Mouse (Mus musculus): ENCODE results near the gene Hbs1l.

The Hbs1l gene

GRCm38 (mm10) chr10:21295759-21296621, at the start of gene Hbs1l:
Hbs1l (plus strand) TSS chr10:21295979.
- DNase-seq (ENCODE audit: low read depth in 2 of 2, low spot score in 2 of 2) = peak; percentile 84 to 87

- no peak for DNase-seq (ENCODE audit: low read depth in 2 of 2, low spot score in 2 of 2)
Measured at GRCm38 (mm10) chr10:21248556-21248955, 47.2 kb upstream of the Hbs1l start.

GRCm38 (mm10) chr10:21251881-21252534, 43.8 kb upstream of the Hbs1l start:
- peak; percentile 89 to 93 for DNase-seq (ENCODE audit: low read depth in 2 of 2, low spot score in 2 of 2)

GRCm38 (mm10) chr10:21252800-21253199, 43.0 kb upstream of the Hbs1l start:
- no peak for DNase-seq (ENCODE audit: low read depth in 2 of 2, low spot score in 2 of 2)

DNA sequence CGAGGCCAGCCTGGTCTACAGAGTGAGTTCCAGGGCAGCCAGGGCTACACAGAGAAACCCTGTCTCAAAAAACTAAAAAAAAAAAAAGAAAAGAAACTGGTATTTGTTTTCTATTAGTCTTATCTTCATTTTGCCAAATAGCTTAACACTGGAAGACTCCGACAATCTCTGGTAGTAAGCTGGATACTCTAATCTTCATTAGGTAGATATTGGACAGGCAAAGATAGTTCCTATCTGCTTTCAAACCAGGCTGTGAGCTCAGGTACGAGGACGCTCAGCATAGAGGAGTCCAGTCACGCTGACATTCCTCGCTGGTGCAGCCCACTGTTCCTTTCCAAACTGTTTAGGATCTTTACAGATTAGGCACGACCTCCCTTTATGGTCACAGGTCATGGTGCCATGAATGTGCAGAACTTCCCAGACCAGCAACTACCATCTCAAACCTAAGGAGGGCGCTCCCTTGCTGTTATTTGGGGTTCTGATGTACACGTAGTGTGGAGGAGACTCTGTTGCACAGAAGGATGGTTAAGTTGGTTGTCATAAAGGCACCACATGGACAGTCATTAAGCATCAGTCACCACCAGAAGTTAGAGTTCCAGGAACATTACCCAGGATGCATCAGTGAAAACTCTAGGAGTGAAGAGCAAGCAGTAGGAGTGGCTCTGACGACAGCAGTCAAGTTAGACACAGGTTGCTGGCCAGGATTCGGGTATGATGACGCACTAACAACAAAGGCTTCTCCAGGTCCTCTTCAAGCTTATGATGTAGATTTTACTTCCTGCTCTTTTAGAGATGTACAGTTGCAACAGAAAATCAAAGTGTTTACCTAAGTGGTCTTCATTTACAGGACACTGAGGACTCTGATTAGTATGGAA, 41.3 kb upstream of the Hbs1l start:
- peak; percentile 58 to 64 for DNase-seq (ENCODE audit: low read depth in 2 of 2, low spot score in 2 of 2)

GRCm38 (mm10) chr10:21257244-21257643, 38.5 kb upstream of the Hbs1l start:
- no peak for DNase-seq (ENCODE audit: low read depth in 2 of 2, low spot score in 2 of 2)

- no peak for DNase-seq (ENCODE audit: low read depth in 2 of 2, low spot score in 2 of 2)
Measured at GRCm38 (mm10) chr10:21259649-21260048, 36.1 kb upstream of the Hbs1l start.

DNA sequence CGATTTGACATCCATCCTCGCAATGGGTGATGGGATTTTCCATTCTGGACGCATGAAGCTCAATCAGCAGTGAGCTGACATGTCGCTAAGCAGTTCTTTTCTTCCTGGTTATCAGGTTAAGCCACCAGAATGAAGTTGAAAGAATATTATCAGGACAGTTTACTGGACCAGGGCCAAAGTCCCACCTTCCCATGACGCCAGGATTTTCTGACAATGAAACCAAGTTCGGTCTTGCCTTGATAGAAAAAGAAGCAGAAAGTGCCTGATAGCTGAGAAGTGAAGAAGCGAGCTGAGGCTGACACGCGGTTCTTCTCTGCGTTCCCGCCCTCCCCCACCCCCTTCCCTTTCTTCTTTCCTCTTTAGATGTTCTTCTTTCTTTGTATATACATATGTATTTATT, 30.6 kb upstream of the Hbs1l start:
- no peak for DNase-seq (ENCODE audit: low read depth in 2 of 2, low spot score in 2 of 2)

GRCm38 (mm10) chr10:21267452-21267851, 28.3 kb upstream of the Hbs1l start:
- DNase-seq (ENCODE audit: low read depth in 2 of 2, low spot score in 2 of 2) = no peak

DNA sequence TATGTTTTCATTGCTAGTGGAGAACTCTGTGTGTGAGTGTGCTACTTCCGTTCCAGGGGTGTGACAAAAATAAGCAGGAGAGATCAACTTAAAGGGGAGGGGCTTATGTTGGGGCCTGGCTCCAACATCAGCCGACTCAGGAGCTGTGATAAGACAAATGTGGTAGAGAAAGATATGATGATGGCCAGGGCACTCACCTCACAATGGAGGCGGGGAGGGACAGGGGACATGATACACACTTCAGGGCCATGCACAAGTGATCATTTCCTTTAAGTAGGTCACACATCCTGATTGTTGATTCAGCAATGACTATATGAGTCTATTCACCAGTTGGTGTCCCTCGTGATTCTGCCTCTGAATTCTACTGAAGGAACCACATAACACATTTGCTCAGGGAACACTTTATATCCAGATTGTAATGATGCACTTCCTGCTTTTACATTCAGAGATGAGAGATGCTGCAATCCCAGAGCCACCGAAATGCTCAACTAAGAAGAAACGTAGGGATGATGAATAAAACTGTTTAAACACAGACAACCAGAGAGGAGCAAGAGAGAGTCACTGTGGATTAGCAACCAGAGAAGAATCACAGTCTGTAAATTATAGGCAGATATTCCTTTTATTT, 26.9 kb upstream of the Hbs1l start:
- DNase-seq (ENCODE audit: low read depth in 2 of 2, low spot score in 2 of 2) = no peak

DNA sequence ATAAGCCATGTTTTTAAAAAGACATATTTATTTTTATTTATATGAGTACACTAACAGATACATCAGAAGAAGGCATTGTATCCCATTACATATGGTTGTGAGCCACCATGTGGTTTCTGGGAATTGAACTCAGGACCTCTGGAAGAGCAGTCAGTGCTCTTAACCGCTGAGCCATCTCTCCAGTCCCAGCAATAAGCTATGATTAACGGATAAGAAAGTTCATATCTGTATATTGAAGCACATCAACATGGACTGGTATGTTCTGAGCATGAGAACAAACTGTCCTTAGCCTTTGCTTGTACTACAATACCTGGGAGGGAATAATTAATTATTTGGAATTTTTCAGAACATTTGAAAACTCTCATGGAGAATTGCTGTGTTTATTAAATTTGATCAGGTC, 25.9 kb upstream of the Hbs1l start:
- no peak for DNase-seq (ENCODE audit: low read depth in 2 of 2, low spot score in 2 of 2)

DNA sequence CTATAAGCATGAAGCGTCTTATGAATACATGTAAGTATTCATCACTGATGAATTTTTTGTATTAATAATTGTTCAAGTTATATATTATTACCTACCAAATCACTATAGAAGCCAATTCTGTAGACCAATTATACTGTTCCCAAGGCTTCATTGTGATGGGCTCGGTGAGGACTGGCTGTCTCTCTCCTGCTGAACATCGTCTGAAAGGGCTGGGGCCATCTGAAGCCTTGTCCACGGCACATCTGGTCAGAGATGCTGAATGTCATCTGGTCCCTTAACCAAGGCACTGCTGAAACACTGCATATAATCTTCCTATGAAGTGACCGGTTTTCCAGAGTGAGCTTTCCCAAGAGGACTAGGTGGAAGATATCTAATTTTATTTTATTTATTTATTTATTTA, 24.9 kb upstream of the Hbs1l start:
- no peak for DNase-seq (ENCODE audit: low read depth in 2 of 2, low spot score in 2 of 2)

DNA sequence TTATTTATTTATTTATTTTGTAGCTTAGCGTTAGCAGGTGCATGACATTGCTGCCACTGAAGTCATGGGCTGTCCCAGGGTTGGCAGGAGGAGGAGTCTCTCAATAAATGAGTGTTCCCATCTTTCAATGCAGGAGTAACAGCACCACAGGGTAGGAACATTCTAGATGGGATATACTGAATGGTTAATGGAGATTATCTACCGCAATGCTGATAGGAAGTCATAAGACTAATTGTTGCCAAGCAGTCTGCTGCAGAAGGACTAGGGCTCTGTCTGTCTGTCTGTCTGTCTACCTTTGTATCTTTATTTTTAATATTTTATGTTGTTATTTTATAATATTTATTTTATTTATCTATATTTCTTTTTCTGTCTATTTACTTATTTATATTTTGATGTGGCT, 24.5 kb upstream of the Hbs1l start:
- DNase-seq (ENCODE audit: low read depth in 2 of 2, low spot score in 2 of 2) = no peak

- no peak for DNase-seq (ENCODE audit: low read depth in 2 of 2, low spot score in 2 of 2)
Measured at GRCm38 (mm10) chr10:21271785-21272184, 24.0 kb upstream of the Hbs1l start.

DNA sequence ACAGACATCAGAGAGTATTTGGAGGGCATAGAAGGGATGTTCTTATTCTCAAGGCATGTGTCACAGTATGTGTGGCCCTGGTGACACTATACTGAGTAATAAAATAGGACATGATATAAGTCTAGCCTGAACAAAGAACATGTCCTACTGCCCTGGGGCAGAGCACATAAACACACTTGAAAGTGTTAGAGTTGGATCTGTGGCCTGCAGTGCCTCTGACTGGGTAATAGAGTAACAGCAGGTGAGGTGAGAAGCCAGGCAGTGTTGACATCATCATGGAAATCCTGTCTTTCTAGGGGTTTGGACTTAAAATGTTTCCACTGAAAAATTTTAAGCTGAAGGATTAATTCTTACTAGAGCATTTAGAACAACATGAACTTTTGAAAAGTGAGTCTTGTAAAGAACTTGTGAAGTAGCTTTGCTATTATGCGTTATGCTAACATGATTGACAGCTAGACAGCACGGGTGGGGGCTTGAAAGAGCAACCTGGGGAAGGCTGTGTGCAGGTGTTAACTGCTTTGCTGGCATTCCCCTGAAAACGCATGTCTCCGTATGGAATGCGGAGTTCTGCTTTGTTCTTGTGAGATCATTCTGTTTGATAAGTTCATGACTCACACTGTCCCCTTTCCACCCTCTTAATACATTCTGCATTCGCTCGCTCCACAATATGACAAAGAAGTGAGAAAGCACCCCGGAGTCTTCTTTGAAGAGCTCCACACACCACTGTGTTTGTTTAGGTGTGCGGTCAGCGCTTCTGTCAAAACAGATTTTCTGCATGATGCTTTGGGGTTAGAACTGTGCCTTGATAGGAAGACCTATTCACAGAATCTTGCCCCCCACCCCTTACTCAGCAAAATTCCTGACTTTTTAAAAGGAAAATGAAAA, 8.3 kb upstream of the Hbs1l start:
- no peak for DNase-seq (ENCODE audit: low read depth in 2 of 2, low spot score in 2 of 2)

DNA sequence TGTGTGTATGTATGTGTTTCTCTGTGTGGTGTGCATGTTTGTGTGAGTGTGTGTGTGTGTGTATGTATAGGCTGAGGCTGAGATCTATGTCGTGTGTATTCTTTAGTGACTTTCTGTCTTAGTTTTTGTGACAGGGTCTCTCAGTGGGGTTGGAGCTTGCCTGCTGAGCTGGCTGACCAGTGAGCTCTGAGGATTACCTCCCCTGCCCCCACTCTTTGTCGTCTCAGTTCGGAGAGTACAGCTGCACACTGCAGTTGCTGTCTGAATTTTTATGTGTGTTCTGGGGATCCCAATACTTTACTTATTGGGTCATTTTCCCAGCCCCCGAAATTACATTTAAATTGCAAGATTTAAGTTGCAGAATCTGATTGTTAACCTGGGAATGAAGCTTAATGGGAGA, 4.6 kb upstream of the Hbs1l start:
- DNase-seq (ENCODE audit: low read depth in 2 of 2, low spot score in 2 of 2) = no peak

DNA sequence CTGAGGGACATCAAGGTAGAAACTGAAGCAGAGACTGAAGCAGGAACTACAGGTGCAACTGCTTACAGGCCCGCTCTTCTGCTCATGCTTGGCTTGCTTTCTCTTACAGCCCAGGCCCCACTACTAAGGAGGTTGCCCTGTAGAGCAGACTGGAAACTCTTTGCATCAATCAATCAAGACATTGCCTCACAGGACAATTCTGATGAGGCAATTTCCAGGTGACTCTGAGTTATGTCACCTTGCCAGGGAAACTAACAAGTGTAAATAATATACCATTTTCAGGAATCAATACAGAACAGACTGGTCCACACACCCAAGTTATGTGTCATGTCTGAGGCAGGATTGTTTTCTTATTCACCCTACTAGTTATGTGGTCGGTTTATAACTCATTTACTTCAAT, 1.6 kb upstream of the Hbs1l start:
- no peak for DNase-seq (ENCODE audit: low read depth in 2 of 2, low spot score in 2 of 2)

DNA sequence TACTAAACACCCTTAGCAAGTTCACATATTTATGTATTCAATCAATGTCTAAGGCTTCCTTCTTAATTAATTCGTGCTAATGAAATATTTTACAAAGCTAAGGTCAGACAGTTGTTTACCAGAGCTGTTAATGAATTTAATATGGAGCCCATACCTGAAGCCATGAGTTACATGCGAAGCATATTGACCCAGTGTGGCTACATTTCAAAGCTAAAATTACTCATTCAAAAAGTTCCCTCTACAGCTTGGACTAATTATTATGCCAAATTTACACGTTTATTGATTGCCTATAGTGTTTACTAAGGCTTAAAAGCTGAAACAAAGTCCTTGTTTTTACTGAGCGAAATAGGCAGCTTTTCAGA, 401 bp upstream of the Hbs1l start:
- no peak for DNase-seq (ENCODE audit: low read depth in 2 of 2, low spot score in 2 of 2)

DNA sequence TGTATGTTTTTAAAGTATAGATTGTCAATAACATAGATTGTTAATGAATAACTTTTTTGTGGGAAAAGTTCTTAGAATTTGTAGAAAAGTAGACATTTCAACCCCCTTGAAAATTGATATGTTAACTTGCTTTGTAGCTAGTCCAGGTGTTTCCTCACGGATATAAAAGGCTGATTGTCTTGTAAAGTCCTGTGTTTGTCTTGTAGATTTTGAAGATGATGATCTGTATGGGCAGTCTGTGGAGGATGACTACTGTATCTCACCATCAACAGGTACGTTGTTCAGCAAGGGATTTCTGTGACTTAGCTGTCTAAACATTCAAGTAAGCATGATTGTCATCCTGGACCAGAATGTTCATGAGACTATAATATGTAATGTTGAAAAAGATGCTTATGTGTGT, 3.2 kb downstream of the Hbs1l start:
- DNase-seq (ENCODE audit: low read depth in 2 of 2, low spot score in 2 of 2) = no peak

GRCm38 (mm10) chr10:21301822-21302221, 6.0 kb downstream of the Hbs1l start:
- no peak for DNase-seq (ENCODE audit: low read depth in 2 of 2, low spot score in 2 of 2)

All from CD8-positive naive resting alpha-beta T cell, adult 2 months (primary cell).